Mouse (Mus musculus): ENCODE results near the gene Dph1.
"Not testable (repeated sequence)": the region's sequence is repeated elsewhere in the genome, so short reads cannot be mapped to it uniquely, and the experiment has no call there.

Dph1 gene

GRCm38 (mm10) chr11:75201721-75202120 lies 10.7 kb upstream of the Dph1 start:
- DNase-seq: no peak

- DNase-seq: no peak
Measured at GRCm38 (mm10) chr11:75200935-75201334, 9.9 kb upstream of the Dph1 start.

- DNase-seq: no peak
Measured at GRCm38 (mm10) chr11:75199951-75200350, 8.9 kb upstream of the Dph1 start.

- no peak for DNase-seq
Measured at GRCm38 (mm10) chr11:75198792-75199191, 7.8 kb upstream of the Dph1 start.

GRCm38 (mm10) chr11:75197956-75198355 lies 6.9 kb upstream of the Dph1 start:
- DNase-seq: no peak

- no peak for DNase-seq
Measured at GRCm38 (mm10) chr11:75196131-75196530, 5.1 kb upstream of the Dph1 start.

- DNase-seq: peak; percentile 70
Measured at GRCm38 (mm10) chr11:75194850-75195461, 3.9 kb upstream of the Dph1 start.

- DNase-seq: peak; percentile 56
Measured at GRCm38 (mm10) chr11:75194121-75194849, 3.2 kb upstream of the Dph1 start.

- DNase-seq: peak; percentile 84
Measured at GRCm38 (mm10) chr11:75193256-75194071, 2.4 kb upstream of the Dph1 start, which contains the start of gene Rtn4rl1. Gene Rtn4rl1 (plus strand): TSS chr11:75193783.

GRCm38 (mm10) chr11:75192336-75193214 lies 1.5 kb upstream of the Dph1 start:
- peak; percentile 90 for DNase-seq

GRCm38 (mm10) chr11:75191841-75192240 lies 800 bp upstream of the Dph1 start:
- no peak for DNase-seq

- peak; percentile 90 for DNase-seq
Measured at GRCm38 (mm10) chr11:75190371-75190724, 693 bp downstream of the Dph1 start.

- DNase-seq: no peak
Measured at GRCm38 (mm10) chr11:75189713-75190370, 1.2 kb downstream of the Dph1 start.

- DNase-seq: no peak
Measured at GRCm38 (mm10) chr11:75184986-75185385, 6.1 kb downstream of the Dph1 start.

GRCm38 (mm10) chr11:75184573-75184972 lies 6.5 kb downstream of the Dph1 start:
- DNase-seq: no peak

GRCm38 (mm10) chr11:75183917-75184570 lies 7.0 kb downstream of the Dph1 start:
- no peak for DNase-seq

- DNase-seq: peak; percentile 94
Measured at GRCm38 (mm10) chr11:75178672-75179208, 12.3 kb downstream of the Dph1 start, which contains the start of gene Ovca2. Gene Ovca2 (minus strand): TSS chr11:75178835.

- no peak for DNase-seq
Measured at GRCm38 (mm10) chr11:75178011-75178410, 13.0 kb downstream of the Dph1 start.

GRCm38 (mm10) chr11:75174574-75174973 lies 16.5 kb downstream of the Dph1 start:
- not testable (repeated sequence) for DNase-seq

GRCm38 (mm10) chr11:75173799-75174165 lies 17.3 kb downstream of the Dph1 start:
- DNase-seq: no peak
